Mouse (Mus musculus) forebrain, embryonic 11.5 days (tissue): Measurements from ENCODE around the gene Ccr3. TPM values are rescaled to one million over a fixed set of nuclear protein-coding genes. Genes with fewer than 3 reads are reported as not detected.
A peak's percentile ranks its signal among the peaks of the same experiment; 100 is the strongest.

Experiments
- ATAC-seq: fragments of 200-750 bp; cut with Nextera tagmentation; replicated peaks from 2 replicates; pipeline ENCODE4 v1.8.0; 2017; ENCODE audit warnings: moderate TSS enrichment; ENCODE audit not compliant: low FRiP score
- DNase-seq: peaks from one replicate; pipeline ENCODE4 v3.0.0-alpha.2; 2017; ENCODE audit warnings: low spot score
- H3K27ac ChIP-seq: fragments of 300-500 bp; sonication (generic); 2 replicates; pipeline ENCODE4 v1.5.1; 2014; ENCODE audit warnings: low read depth, low read length
- H3K27me3 ChIP-seq: fragments of 300-500 bp; sonication (generic); 2 replicates; pipeline ENCODE4 v1.6.1; 2014; ENCODE audit warnings: mild to moderate bottlenecking, low read length, mixed read lengths; ENCODE audit not compliant: control insufficient read depth, insufficient read depth
- H3K36me3 ChIP-seq: fragments of 300-500 bp; sonication (generic); 2 replicates; pipeline ENCODE4 v1.6.1; 2014; ENCODE audit warnings: mild to moderate bottlenecking, low read length, moderate library complexity, mixed read lengths; ENCODE audit not compliant: control insufficient read depth, insufficient read depth
- H3K4me1 ChIP-seq: fragments of 300-500 bp; sonication (generic); replicated peaks from 2 replicates; pipeline ENCODE4 v1.6.1; 2014; ENCODE audit warnings: low read length, mixed read lengths; ENCODE audit not compliant: control insufficient read depth, insufficient read depth
- H3K4me2 ChIP-seq: fragments of 300-500 bp; sonication (generic); 2 replicates; pipeline ENCODE4 v1.6.1; 2014; ENCODE audit warnings: low read depth, mild to moderate bottlenecking, low read length, moderate library complexity, mixed read lengths; ENCODE audit not compliant: severe bottlenecking
- H3K4me3 ChIP-seq: fragments of 300-500 bp; sonication (generic); 2 replicates; pipeline ENCODE4 v1.5.1; 2014; ENCODE audit warnings: low read depth, low read length
- H3K9ac ChIP-seq: fragments of 300-500 bp; sonication (generic); 2 replicates; pipeline ENCODE4 v1.6.1; 2014; ENCODE audit warnings: low read length
- H3K9me3 ChIP-seq: fragments of 300-500 bp; sonication (generic); 2 replicates; pipeline ENCODE4 v1.6.1; 2016; ENCODE audit warnings: low read length, mixed read lengths; ENCODE audit not compliant: control insufficient read depth
- WGBS: fragments of 180-500 bp; shearing (Covaris S2); extraction: QIAGEN DNeasy Blood & Tissue Kit; methylation state at CpG from one replicate; pipeline ENCODE4 v1.1.7; 2014; 5-methylcytosine and 5-hydroxymethylcytosine counted together
- polyA plus RNA-seq: library from polyadenylated mRNA; unstranded; fragments of >200 nt; fragmentation: Nextera tagmentation; extraction: Ambion mirVana; gene quantifications from 2 replicates; pipeline ENCODE4 v1.2.1, GENCODE M21; 2014

The Ccr3 gene
- polyA plus RNA-seq, 1 experiment from 2014 or later: not detected

DNA sequence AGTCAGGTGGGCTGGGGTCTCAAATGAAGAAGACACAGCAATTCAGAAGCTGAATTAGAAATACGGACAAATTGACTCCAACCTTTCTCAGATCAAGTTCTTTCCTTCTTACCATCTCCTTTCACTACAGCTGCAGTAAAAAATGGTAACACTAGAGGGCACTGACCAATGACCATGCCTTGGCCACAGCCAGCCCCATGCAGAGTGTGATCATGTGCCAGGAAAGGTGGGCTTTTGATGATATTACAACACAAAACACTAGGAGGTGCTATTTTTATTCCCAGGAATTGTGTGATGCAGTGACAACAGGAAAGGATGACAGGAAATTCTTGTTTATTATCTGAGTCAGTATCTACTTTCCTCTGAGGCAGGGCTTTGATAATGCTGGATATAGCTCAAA lies 11.6 kb downstream of the Ccr3 start:
- H3K36me3 ChIP-seq: no peaks in the 10 kb centered on the region
- no peaks in the 10 kb centered on the region for H3K9me3 ChIP-seq
- no peaks in the 10 kb centered on the region for H3K27me3 ChIP-seq
- H3K4me1 ChIP-seq: no peaks in the 10 kb centered on the region
- no peak overlapping the region for H3K4me3 ChIP-seq
- ATAC-seq: 0 out of 2 replicates have a peak, but pooled peaks have one; percentile 24
- no peak overlapping the region for H3K27ac ChIP-seq
- 35% methylated on average over 1 of the region's 1 CpGs for WGBS
- no peak for DNase-seq
- no peak overlapping the region for H3K9ac ChIP-seq
- H3K4me2 ChIP-seq: no peak overlapping the region

DNA sequence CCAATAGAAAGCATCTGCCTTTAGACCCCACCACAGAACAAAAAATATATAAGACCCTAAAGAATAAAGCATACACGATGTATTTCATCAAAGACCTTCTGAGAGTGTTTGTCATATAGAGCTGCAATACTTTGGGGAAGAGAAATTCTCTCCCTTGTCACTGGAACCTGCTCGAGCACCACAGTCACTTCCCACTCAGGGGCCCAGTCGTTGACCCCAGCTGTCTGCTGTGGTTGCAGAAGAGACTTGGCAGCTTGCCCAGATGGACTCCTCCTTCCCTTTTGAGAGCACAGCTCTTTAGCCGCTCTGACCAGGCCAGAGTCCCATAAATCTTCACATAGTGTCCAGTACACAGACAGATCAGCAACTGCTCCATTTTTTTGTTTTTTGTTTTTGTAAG lies 15.9 kb downstream of the Ccr3 start:
- Histone ChIP-seq H3K9ac (no peak overlapping the region), H3K4me3 (no peak overlapping the region), H3K27me3 (no peaks in the 10 kb centered on the region), H3K4me2 (no peak overlapping the region), H3K27ac (no peak overlapping the region), H3K9me3 (no peaks in the 10 kb centered on the region), H3K36me3 (no peaks in the 10 kb centered on the region), H3K4me1 (no peaks in the 10 kb centered on the region)
- no peak for ATAC-seq
- peak; percentile 51 for DNase-seq
- WGBS: 64% methylated on average over 4 of the region's 4 CpGs

DNA sequence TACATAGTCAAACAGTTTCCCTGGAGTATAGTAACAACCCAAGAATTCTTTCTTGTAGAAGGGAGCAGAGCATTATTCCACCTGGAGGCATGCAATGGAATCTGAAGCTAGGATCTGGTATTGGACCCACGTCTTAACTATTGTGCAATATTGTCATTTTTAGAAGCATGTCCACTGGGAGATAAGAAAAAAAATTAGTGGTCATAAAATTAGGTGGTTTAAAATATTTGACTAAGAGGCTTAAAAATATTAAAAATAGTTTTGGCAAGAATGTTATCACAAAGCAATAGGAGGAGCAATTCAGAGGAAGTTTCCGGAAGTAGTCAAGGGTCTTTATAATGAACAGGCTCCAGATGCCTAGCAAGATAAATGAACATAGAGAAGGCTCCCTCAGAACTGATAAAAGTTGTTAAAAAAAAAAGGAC lies 16.4 kb downstream of the Ccr3 start:
- Histone ChIP-seq H3K27ac (no peak overlapping the region), H3K4me1 (no peaks in the 10 kb centered on the region), H3K9ac (no peak overlapping the region), H3K4me3 (no peak overlapping the region), H3K9me3 (no peaks in the 10 kb centered on the region), H3K27me3 (no peaks in the 10 kb centered on the region), H3K4me2 (no peak overlapping the region), H3K36me3 (no peaks in the 10 kb centered on the region)
- 89% methylated on average over 2 of the region's 2 CpGs for WGBS
- ATAC-seq (no peak), DNase-seq (no peak)

DNA sequence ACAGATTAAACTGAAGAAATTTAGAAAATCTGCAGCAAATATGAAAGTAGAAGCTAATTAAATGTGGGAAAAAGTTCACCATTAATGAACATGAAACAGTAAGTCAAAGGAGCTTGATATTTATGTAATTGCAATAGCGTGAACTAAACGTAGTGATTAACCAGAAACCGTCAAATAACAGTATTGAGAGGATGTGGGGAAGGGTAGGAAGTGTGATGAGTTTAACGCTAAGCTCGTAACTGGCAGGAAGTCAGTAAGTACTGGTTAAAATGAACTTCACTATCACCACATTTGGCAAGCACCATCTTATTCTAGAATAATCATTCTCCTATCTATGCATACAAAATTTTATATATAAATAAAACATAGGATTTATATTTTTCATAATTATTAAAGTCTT lies 17.2 kb downstream of the Ccr3 start:
- Histone ChIP-seq H3K9ac (no peak overlapping the region), H3K27ac (no peak overlapping the region), H3K9me3 (no peaks in the 10 kb centered on the region), H3K4me3 (no peak overlapping the region), H3K4me1 (no peaks in the 10 kb centered on the region), H3K4me2 (no peak overlapping the region), H3K27me3 (no peaks in the 10 kb centered on the region), H3K36me3 (no peaks in the 10 kb centered on the region)
- no peak for DNase-seq
- WGBS: 96% methylated on average over 5 of the region's 5 CpGs
- ATAC-seq: no peak

DNA sequence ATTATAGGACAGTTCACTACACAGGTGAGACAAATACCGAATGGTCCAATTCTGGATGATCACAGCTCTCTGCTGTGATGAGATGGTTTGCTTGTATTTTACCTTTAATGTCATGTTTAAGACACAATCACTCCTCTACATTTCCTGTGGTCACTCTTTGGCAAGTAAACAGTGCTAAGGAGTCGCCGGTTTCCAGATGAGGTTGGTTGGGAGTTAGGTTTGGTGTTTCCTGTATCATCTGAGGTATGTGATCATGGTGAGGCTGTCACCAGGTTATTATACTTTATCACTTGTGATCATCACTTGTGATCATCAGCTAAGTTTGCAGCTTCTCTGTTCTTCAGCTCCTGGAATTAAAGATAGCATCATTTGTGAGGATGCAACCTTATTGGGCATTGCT lies 19.2 kb downstream of the Ccr3 start:
- Histone ChIP-seq H3K4me1 (no peaks in the 10 kb centered on the region), H3K36me3 (no peaks in the 10 kb centered on the region), H3K4me2 (no peak overlapping the region), H3K9me3 (no peaks in the 10 kb centered on the region), H3K4me3 (no peak overlapping the region), H3K27ac (no peak overlapping the region), H3K9ac (no peak overlapping the region), H3K27me3 (no peaks in the 10 kb centered on the region)
- no peak for ATAC-seq
- 84% methylated on average over 3 of the region's 3 CpGs for whole genome bisulfite sequencing
- no peak for DNase-seq

DNA sequence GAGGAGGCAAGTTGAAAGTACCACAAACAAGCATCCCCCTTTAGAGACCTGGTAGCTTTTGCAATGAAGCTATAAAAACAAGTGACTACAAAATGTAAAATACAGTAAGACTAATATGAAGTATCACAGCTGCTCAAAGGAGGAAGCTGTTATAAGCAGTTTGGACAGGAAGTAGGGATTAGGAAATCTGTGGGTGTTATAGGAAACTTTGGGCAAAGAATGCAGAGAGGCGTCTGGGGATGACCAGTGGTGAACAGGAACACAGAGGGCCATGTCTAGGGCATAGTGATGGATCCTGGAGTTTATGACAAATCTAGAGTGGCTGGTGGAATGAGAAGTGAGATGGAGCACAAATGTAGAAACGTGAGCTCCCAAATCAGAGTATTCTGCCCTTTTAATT lies 31.8 kb downstream of the Ccr3 start:
- no peaks in the 10 kb centered on the region for H3K4me1 ChIP-seq
- H3K4me2 ChIP-seq: no peak overlapping the region
- H3K9ac ChIP-seq: no peak overlapping the region
- H3K27ac ChIP-seq: no peak overlapping the region
- WGBS: 63% methylated on average over 2 of the region's 2 CpGs
- H3K36me3 ChIP-seq: no peaks in the 10 kb centered on the region
- DNase-seq (no peak), ATAC-seq (no peak)
- H3K4me3 ChIP-seq: no peak overlapping the region
- no peaks in the 10 kb centered on the region for H3K9me3 ChIP-seq
- no peaks in the 10 kb centered on the region for H3K27me3 ChIP-seq

DNA sequence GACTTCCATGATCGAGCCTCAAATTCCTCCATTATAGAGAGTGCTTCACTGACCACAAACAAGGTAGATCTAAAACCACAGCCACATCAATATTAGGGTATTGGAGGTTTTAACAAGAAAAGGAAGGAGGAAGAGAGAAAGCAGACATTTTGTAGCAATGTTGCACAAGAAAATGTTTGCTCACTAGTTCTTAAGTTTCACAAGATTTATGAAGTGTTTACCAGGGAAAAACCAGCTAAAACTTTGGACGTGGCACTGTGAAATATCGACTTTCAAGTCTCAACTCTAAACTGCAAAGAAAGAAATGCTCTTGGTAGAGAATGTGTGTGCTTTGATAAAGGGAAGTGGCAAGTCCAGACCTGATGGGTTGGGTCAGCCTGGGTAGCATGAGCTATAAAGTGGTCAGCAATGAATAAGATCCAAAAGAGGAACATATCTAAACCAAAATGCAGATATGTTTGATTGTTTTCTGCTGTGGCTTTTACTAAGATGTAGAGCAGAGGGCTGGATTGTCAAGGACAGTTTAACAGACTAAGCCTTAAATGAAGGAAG lies 34.5 kb downstream of the Ccr3 start:
- Histone ChIP-seq H3K27ac (no peak overlapping the region), H3K36me3 (no peaks in the 10 kb centered on the region), H3K27me3 (no peaks in the 10 kb centered on the region), H3K9ac (no peak overlapping the region), H3K4me3 (no peak overlapping the region), H3K4me2 (no peak overlapping the region), H3K4me1 (no peaks in the 10 kb centered on the region), H3K9me3 (no peaks in the 10 kb centered on the region)
- 86% methylated on average over 3 of the region's 3 CpGs for WGBS
- DNase-seq (no peak), ATAC-seq (no peak)

DNA sequence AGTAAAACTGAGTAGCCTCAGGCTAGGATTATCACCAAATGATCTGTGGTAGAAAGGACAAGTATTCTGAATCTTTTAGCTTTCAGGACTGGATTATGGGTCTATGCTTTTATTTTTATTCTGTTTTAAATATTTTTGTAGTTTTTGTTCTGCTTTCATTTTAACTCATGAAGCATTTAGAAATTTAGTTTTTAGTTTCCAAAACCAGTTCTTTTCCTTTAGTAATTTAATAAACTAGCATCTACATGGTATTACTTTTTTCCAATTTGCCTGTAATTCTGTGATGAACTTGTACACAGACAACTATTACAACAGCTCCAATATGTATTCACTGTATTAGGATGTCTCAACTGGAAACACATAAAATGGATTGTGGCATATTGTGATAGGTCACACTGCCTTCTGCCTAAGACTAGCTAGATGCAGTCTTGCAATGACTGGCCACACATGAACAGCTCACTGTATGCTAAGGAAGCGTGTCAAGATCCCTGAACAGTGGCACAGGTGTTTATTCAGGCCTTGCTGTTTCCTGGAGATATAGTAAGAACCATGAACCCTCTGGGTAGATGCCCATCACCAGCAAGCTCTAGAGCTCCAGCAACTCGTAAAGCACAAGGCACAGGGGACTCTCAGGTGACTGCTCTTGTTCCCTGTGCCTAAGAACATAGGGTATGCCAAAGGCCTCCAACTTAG lies 38.0 kb downstream of the Ccr3 start:
- H3K36me3 ChIP-seq: no peaks in the 10 kb centered on the region

More for the DNA sequence above, 38.0 kb downstream of the Ccr3 start:
- Histone ChIP-seq H3K9ac (no peak overlapping the region), H3K4me2 (no peak overlapping the region), H3K27me3 (no peaks in the 10 kb centered on the region), H3K9me3 (no peaks in the 10 kb centered on the region), H3K4me3 (no peak overlapping the region), H3K27ac (no peak overlapping the region), H3K4me1 (no peaks in the 10 kb centered on the region)
- no peak for ATAC-seq
- 80% methylated on average over 2 of the region's 2 CpGs for WGBS
- DNase-seq: no peak
